Mouse (Mus musculus) left cerebral cortex, postnatal 10 days (tissue): Measurements from ENCODE around the gene Katnal1. TPM values are rescaled to one million over a fixed set of nuclear protein-coding genes. Genes with fewer than 3 reads are reported as not detected.

ENCODE experiments used
- DNase-seq, 2 experiments: peaks; one replicate each; pipeline ENCODE4 v3.0.0; 2021 to 2022; ENCODE audit warnings: low spot score in 2 of 2, mixed read lengths in 1 of 2; ENCODE audit errors: extremely low spot score in 1 of 2
- intact Hi-C: fragments of 180-260 bp; cut with DNase I; formaldehyde crosslinking; loops from one replicate; pipeline ENCODE4 v1.15.1; 2025
- total RNA-seq, 2 experiments: library from RNA; stranded (reverse); gene quantifications; 2 replicates each; pipeline ENCODE4 v1.2.3; 2021

The Katnal1 gene
- total RNA-seq, 2 experiments from 2014 or later = 45.2 to 51.4 TPM

GRCm38 (mm10) chr5:148935071-148935821 lies 6.1 kb upstream of the Katnal1 start:
- DNase-seq = no peak
- intact Hi-C loops = no loop called here

DNA sequence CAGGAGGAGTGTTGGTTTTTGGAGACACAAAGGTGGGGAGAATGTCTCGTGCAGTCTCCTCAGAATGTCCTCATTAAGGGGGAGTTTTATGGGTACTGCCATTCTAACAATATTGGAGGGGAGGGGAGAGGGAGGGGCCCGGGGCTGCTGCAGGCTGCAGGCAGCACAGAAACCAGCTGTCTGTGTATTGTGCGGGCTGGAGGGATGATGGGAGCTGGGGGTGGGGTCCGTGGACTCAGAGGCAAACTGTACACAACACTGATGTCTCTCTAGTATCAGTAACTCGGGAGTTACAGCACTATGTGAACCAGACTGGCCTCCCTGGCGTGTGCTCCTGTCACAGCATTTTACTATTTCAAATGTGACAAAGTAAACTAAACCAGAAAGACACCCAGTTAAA lies 5.3 kb upstream of the Katnal1 start:
- intact Hi-C loops = no loop called here
- DNase-seq = no peak

DNA sequence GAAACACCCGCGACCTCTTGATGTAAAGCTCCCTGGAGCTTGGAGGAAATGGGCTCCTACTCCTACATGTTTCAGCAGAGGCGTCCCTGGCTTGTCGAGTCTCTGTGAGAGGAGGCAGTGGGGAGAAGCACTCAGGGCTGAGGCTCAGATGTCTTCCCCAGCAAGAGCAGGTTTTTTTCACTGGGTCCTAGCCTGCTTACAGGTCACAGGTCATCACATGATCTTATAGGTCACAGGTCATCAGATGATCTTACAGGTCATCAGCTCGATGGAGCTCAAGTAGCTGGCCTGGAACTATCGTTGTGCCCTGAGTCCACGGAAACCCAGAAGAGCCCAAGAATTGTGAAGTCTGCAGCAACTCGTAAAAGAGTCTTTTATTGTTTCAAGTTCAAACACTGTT lies 4.6 kb upstream of the Katnal1 start:
- DNase-seq = no peak
- intact Hi-C loops = no loop called here

GRCm38 (mm10) chr5:148931301-148931700 lies 2.2 kb upstream of the Katnal1 start:
- DNase-seq = no peak
- intact Hi-C loops = no loop called here

- peak; percentile 95 to 96 for DNase-seq
Measured at GRCm38 (mm10) chr5:148928382-148929115, 571 bp downstream of the Katnal1 start.

DNA sequence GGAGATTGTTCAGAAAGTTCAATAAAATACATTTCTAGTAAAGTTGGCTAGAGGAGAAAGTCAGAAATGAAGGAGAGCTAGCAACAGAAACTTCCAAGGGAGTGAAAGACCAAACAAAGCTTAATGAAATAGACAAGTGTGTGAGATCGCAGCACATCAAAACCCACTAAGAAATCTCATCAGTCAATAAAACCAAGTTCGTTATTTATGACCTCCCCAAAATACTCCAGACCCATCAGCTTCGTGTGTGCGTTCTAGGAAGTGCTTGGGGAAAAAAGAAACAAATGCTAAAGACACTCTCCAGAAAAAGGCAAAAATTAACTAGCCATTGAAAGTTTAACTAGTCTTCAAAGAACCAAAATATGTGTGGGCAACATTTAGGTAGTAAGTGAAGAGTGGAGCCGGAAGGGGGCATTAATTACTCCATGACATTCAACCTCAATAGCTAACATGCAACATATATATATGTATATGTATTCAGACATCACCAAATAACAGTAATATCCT lies 1.4 kb downstream of the Katnal1 start:
- DNase-seq = no peak
- intact Hi-C loops = no loop called here

More at GRCm38 (mm10) chr5:148928382-148929115, 571 bp downstream of the Katnal1 start:
- intact Hi-C loops = no loop called here

- no peak for DNase-seq
- intact Hi-C loops = no loop called here
Measured at GRCm38 (mm10) chr5:148924586-148924985, 4.5 kb downstream of the Katnal1 start.

DNA sequence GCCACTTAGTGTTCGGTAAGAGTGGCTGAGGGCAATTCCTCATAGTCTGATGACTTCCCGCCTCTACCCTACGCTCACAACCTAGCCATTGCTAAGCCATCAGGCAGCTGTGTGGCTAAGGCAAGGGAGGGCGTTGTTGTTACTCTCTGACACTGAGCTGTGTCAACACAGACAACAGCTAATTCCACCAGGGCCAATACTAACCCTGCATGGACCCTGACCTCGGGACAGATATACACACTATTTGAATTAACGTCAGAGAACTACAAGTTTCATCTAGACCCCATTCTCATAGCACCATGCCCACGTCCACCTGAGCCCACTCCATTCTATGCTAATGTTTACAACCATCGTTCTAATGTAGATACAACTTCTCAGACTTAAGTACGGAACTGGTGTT lies 5.1 kb downstream of the Katnal1 start:
- intact Hi-C loops = no loop called here
- no peak for DNase-seq

GRCm38 (mm10) chr5:148923408-148923807 lies 5.7 kb downstream of the Katnal1 start:
- no peak for DNase-seq
- intact Hi-C loops = no loop called here

- intact Hi-C loops = no loop called here
- no peak for DNase-seq
Measured at GRCm38 (mm10) chr5:148922773-148923172, 6.3 kb downstream of the Katnal1 start.

DNA sequence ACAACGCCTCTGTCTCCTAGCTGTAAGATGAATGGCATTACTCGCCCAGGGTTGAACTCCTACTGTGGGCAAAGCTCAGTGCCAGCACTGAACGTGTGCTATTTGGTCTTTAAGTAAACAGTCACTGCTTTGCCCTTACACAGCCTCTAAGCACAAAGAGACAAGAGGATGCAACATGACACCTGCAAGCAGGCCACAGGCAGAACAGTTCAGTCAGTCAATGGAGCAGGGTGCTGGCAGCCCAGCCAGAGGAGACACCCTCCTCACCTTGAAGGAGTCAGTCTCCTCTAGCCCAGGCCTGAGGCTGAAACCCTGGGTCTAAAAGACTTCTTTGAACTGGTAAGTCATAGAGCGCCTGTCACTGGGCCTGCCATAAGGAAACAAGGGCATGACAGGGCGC lies 11.1 kb downstream of the Katnal1 start:
- DNase-seq = no peak
- intact Hi-C loops = loop anchor here (10.0 kb wide), 1 partner anchor 277 kb away; no protein-coding TSS in a partner anchor

GRCm38 (mm10) chr5:148916775-148917174 lies 12.3 kb downstream of the Katnal1 start:
- intact Hi-C loops = loop anchor here (10.0 kb wide), 1 partner anchor 278 kb away; no protein-coding TSS in a partner anchor
- DNase-seq = no peak

DNA sequence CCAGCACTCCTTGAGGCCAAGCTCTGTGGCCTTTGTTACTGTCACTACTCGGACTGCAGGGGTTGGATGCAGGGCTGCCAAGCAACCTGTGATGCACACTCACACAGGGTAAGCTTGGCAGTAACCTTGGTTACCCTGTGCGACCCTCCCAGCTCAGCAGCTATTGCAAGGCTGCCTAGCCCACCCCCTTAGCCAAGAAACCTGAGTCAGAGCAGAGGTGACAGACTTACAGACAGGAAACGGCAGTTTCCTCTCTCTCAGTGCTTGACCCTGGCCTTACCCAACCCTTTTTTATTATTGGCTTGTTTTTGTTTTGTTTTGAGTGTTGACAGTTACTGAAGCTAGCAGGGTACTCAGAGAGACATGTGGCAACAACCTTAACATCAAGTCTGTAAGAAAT lies 16.9 kb downstream of the Katnal1 start:
- intact Hi-C loops = loop anchor here (10.0 kb wide), 1 partner anchor 283 kb away; no protein-coding TSS in a partner anchor
- no peak for DNase-seq

GRCm38 (mm10) chr5:148910066-148910465 lies 19.1 kb downstream of the Katnal1 start:
- intact Hi-C loops = loop anchor here (10.0 kb wide), 1 partner anchor 285 kb away; no protein-coding TSS in a partner anchor
- DNase-seq = no peak

- intact Hi-C loops = no loop called here
- DNase-seq = peak in 1 of 2 experiments; percentile 32
Measured at GRCm38 (mm10) chr5:148909402-148909801, 19.7 kb downstream of the Katnal1 start.

DNA sequence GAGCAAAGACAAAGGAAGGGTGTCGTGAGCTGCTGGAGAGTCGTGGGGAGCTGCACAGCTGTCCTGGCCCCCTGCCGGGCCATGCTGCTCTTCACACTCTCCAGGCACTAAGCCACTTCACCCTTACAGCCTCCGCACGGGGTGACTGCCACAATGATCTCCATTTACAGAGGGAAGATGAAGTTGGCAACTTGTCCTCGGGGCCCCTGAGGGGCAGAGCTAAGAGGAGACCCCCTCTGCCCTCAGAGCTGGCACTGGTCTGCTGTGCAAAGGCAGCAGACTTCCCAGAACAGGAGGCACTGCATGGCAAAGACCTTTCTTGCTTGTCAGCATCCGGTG lies 20.1 kb downstream of the Katnal1 start:
- intact Hi-C loops = no loop called here
- DNase-seq = peak in 1 of 2 experiments; percentile 47

- intact Hi-C loops = no loop called here
- no peak for DNase-seq
Measured at GRCm38 (mm10) chr5:148908191-148909056, 20.7 kb downstream of the Katnal1 start.

DNA sequence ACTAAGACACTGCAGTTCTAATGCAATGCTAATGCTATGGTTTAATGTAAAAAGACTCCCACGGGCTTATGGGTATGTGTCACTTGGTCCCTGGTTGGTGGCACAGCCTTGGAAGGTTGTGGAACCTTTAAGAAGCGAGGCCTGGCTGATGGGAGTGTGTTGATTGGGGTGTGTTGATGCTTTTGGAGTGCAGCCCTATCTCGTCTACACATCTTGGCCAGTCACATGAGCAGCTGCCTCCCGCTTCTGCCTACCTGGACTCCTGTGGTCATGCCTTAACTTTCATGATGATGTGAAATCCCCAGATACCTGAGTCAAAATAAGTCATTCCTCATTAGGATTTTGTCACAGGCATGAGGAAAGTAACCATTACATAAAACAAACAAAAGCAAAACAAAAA lies 22.8 kb downstream of the Katnal1 start:
- DNase-seq = no peak
- intact Hi-C loops = no loop called here

DNA sequence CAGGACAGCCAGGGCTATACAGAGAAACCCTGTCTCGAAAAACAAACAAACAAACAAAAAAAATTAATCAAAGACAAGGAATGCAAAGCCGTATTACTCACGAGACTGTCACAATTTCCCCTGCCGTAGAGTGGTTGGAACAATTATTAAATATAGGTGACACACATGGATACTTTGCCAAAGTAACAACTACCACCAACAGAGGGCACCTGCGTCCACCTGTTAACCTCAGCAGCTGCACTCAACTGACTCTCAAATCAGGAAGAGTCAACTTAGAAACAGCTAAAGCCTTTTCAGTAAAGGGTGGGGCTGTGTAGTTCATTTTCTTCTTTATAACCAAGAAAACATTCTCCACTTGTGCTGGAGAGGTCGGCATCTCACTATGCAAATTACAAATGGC lies 24.3 kb downstream of the Katnal1 start:
- intact Hi-C loops = no loop called here
- DNase-seq = no peak
